Mouse (Mus musculus): ENCODE measurements around the gene Ttc3.
"Not testable (repeated sequence)": the region's sequence is repeated elsewhere in the genome, so short reads cannot be mapped to it uniquely, and the experiment has no call there.

Ttc3 gene

GRCm38 (mm10) chr16:94370173-94370914, at the start of gene Ttc3:
Ttc3 (plus strand) TSS chr16:94370618.
- DNase-seq (ENCODE audit: low spot score in 2 of 2) = peak; percentile 91 to 93

DNA sequence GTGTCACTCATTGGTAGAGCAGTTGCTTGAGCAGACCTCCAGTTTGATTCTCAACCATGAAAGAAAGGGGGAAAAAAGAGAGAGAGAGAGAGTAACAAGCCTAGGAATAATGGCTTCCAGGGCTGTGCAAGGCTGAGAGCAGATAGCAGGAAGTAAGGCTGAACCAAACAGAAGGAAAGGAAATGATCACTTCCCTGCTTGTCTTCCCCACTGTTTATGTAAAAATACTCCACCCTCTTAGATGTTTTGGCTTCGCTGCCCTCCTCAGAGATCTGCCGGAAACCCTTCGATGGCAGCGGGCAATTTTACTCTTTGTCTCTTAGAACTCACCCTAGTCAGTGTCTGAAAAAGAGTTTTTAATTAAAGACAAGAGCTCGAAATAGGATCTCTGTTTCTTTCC, 46.7 kb upstream of the Ttc3 start:
- no peak for DNase-seq (ENCODE audit: low spot score in 2 of 2)

DNA sequence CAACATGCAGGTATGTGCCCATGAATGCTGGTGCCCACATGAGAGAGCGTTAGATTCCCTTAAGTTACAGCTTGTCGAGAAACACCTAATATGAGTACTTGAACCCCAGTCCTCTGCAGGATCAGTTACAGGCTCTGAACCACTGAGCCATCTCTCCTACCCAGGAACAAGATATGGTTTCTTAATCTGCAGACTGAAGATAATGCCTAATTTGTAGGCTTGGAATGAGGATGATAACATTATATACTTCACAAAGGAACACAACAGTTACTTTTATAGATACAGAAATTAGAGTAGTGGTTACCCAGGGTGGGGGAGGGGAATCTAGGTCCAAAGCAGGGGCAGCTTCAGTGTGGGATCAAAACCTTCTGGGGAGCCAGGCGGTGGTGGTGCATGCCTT, 44.4 kb upstream of the Ttc3 start:
- no peak for DNase-seq (ENCODE audit: low spot score in 2 of 2)

GRCm38 (mm10) chr16:94327781-94328711, 42.4 kb upstream of the Ttc3 start, which contains the start of gene Ripply3:
Ripply3 (plus strand) TSS chr16:94328420.
- no peak for DNase-seq (ENCODE audit: low spot score in 2 of 2)

DNA sequence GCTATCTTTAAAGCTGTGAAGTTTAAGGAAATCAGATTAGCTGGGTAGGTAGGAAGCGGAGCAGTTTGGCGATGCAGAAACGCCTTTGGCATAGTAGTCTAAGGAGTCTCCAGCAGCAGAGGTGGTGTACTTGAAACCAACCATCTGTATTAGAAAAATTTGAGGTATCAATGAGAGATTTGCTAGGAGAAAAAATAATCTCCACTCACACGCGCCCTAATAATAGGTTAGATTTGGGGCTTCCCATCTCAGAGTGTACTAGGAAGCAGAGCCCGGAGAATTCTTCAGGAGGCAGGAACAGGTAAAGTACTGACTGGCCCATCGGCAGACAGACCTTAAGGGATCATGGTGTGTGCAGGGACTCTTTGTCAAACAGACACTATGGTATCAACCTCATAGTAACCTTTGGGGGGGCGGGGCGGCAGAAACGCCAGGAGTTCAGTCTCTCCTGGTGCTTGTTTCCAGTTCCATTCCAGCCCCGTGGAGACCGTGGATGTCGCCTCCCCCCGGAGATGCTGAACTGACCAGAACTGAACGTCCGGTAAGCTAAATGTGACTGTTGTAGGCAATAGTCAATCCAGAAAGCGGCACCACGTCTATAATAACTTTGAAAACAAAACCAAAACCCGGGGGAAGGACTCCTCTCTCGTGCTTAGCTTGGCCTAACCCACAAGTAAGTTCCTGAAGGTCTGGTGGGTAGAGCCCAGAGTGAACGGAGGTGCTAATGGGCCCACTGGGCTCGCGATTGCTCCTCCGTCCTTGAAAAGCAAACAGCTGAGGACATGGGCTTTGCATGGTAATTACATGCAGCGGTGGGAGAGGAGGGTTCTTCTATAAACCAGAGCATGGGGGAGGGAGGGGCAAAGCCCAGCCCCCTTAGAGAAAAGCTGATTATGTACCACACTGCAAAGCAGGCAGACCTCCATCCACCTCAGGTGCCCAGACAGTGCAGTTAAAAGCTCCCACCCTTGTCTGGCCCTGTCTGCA, 41.2 kb upstream of the Ttc3 start:
- DNase-seq (ENCODE audit: low spot score in 2 of 2) = no peak

- DNase-seq (ENCODE audit: low spot score in 2 of 2) = no peak
Observed at GRCm38 (mm10) chr16:94330429-94330828, 40.0 kb upstream of the Ttc3 start.

DNA sequence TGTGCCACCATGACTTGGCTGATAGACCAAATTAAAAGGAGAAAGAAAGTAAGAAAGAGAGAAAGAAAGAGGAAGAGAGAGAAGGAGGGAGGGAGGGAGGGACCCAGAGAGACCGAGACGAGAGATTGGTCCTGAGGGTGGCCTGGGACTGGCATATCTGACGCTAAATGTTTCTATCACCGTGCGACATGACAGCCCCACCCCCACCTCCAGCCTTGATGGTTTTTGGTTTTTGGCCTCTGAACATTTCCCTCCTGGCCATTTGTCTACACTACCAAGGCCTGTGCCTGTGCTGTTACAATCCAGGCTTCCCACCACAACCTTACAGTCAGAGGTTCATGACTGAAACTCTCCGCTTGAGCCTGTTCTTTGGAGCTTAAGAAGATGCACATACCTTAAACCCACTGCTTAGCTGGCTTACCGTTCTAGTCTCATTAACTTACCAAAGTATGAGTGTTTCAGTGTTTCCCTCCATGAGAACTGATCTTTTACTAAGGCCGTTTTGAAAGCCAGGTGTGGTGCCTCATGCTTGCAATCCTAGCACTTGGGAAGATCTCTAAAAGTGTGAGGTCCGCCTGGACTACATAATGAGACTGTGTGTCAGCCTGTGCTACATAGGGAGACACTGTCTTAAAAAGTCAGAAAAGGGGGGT, 39.1 kb upstream of the Ttc3 start:
- no peak for DNase-seq (ENCODE audit: low spot score in 2 of 2)

DNA sequence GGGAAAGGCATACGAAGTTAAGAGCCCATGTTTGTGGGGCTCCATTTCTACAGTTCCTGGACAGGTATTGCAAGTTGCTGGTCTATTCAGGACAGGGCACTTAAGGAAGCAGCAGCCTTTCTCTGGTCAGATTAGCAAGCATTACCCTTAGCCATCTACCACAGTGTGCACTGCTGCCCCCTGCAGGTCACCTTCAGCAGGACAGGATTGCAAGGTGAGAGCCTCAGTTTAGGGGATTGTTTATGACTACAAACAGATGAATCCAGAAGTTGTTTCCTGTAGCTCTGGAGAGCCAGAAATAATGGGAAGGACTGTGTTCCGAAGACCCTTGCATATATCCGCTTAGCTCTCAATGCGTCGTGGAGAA, 38.5 kb upstream of the Ttc3 start:
- no peak for DNase-seq (ENCODE audit: low spot score in 2 of 2)

GRCm38 (mm10) chr16:94335656-94336055, 34.8 kb upstream of the Ttc3 start:
- DNase-seq (ENCODE audit: low spot score in 2 of 2) = no peak

- not testable (repeated sequence) for DNase-seq (ENCODE audit: low spot score in 2 of 2)
Observed at GRCm38 (mm10) chr16:94339164-94340160, 31.0 kb upstream of the Ttc3 start.

DNA sequence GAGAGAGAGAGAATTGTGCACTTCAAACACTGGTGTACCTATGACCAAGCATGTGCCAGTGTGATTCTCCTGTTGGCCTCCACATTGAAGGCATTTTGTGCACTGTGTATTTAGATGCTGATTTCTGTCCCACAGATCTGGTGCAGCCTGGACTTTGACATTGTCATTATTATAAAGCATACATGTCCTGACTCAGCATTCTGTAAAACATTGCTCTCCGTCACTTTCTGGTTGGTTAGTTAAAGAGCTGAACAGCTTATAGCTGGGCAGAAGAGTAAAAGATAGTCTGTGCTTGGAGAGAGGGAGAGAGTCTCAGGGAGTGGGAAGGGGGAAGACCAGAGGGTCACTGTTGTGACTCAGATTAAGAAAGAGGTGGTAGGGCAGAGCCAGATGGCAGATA, 24.7 kb upstream of the Ttc3 start:
- no peak for DNase-seq (ENCODE audit: low spot score in 2 of 2)

GRCm38 (mm10) chr16:94347080-94347731, 23.2 kb upstream of the Ttc3 start:
- DNase-seq (ENCODE audit: low spot score in 2 of 2) = no peak

DNA sequence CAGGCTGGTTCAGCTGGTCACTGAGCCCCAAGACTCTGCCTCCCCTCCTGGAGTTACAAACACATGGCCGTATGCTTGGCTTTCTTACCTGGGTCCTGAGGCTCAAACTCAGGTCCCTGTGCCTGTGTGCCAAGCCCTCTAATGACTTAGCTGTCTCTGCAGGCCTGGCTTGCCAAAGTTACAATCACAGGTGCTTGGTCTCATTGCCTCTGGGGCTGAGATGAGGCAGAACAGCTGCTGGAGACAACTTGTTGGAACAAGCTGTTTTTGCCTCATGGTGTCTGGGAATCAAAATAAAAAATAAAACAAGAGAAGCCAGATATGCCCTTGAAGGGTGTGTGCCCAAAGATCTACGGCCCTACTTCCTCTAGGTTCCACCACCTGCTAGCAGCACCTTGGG, 21.6 kb upstream of the Ttc3 start:
- DNase-seq (ENCODE audit: low spot score in 2 of 2) = no peak

DNA sequence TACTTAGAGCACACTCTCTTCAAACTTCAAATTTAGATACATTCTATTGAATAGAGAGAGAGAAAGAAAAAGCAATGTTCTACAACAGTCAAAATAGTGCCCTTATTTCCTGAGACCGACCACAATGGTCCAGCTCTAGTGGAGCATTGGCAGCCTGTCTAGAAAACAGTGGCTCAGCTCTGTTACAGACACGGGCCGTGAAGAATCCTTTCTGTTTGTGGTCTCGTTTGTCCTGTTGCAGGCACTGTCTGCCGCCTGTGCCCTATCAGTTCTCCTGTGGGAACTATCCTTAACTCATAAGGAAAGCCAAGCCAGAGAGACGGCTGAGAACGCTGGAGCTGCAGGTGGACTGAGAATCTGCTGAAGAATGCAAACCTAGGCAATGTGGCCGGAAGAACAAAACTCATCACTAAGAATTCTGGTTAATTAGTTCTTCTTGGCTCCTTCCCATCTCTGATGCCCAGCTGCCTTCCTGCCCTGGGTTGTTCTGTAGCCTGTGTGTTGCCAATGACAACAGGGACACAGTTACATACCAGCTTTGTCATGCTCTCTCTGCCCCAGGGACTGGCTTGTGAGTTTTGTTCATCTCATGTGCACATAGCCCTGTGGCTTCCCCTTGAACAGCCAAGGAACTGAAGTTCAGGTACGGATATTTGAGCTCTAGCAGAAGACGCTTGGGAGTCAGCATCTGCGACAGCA, 20.7 kb upstream of the Ttc3 start:
- DNase-seq (ENCODE audit: low spot score in 2 of 2) = no peak

DNA sequence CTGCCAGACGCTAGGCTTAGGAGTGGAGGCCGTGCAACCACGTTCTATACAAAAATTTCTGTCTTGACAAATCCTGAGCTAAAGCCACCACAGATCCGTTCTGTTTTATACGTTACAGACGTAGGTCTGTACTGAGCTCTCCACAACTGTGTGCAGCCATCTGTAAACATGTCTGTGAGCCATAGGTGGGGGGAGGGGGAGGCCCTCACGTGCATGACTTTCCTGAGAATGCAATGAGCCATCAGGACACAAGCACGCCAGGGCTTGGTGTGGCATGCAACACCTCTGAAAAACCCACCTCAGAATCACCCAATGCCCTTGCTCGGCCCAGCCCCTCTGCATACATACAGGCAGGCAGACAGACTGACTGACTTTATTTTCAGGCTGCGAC, 20.1 kb upstream of the Ttc3 start:
- DNase-seq (ENCODE audit: low spot score in 2 of 2) = no peak

DNA sequence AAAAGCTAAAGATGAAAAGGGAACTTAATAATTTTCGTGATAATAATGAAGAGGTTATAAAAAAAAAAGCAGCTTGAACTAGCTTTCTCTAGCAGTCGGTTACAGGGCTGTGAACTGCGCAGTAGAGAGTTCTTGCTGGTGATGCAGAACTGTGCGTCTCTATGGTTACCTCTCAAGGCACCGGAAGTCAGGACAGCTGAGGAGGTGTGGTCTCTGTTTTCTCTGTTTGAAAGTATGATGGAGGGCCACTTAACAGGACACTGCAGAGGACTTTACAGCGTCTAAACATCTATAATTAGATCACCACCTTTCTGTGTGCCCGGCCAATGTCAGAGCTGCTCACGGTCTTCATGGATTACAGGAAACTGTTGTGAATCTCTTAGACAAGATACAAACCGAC, 16.0 kb upstream of the Ttc3 start:
- peak in 1 of 2 experiments; percentile 29 for DNase-seq (ENCODE audit: low spot score in 2 of 2)

DNA sequence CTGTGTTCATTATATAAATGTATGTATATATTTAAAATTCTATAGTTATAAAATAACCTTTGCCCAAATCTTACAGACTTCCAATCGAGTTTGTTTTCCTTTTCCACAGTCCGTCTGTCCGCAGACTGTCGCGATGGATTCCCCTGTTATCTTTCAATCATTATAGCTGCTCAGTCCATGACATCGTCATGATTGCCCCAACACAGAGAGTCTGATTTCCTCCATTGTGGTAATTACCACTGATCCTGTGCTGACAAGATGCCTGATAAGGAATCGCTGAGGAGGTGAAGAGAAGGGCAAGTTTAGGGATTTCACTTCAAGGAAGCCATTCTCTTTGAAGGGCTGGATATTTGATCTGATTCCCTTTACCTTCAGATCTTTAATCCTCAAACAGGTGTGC, 14.4 kb upstream of the Ttc3 start:
- DNase-seq (ENCODE audit: low spot score in 2 of 2) = no peak

- no peak for DNase-seq (ENCODE audit: low spot score in 2 of 2)
Observed at GRCm38 (mm10) chr16:94356776-94357494, 13.5 kb upstream of the Ttc3 start.
